Mouse (Mus musculus): ENCODE results near the gene Slc6a15. TPM values are rescaled to one million over a fixed set of nuclear protein-coding genes. Genes with fewer than 3 reads are reported as not detected.

The Slc6a15 gene
- polyA plus RNA-seq (2012; rRNA removed; ENCODE audit: low replicate concordance): 0.26 TPM in 1 of 2 replicates, not detected in the other

GRCm38 (mm10) chr10:103367371-103368295 is at the start of gene Slc6a15:
Gene Slc6a15 (plus strand): TSS chr10:103367783.

Other genes starting within 250 kb of the Slc6a15 start
- not detected in 2 replicates for gene Lrriq1, start 131.5 kb upstream of the Slc6a15 start, polyA plus RNA-seq (2012; rRNA removed; ENCODE audit: low replicate concordance)